Mouse (Mus musculus): ENCODE results near the gene Aloxe3. TPM values are rescaled to one million over a fixed set of nuclear protein-coding genes. Genes with fewer than 3 reads are reported as not detected.

Aloxe3 gene
- polyA plus RNA-seq, 1 experiment, result 0.01 TPM

DNA sequence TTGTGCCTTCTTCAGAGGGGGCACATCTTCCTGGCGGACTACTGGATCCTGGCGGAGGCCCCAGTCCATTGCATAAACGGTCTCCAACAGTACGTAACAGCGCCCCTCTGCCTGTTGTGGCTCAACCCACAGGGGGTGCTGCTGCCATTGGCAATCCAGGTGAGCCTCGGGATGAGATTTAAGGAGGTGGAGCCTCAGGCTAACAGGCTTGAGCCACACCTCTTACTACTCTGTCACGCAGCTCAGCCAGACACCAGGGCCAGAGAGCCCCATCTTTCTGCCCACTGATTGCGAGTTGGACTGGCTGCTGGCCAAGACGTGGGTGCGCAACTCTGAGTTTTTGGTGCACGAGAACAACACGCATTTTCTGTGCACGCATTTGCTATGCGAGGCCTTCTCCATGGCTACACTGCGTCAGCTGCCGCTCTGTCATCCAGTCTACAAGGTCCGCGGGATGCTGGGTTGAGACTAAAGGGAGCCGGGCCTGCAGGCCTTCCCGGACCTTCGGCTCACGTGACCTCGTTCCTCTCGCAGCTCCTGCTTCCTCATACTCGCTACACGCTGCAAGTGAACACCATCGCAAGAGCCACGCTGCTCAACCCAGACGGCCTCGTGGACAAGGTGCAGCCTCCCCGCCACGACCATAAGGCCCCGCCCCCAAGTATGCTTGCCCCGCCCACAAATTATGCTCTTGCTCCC, 8.4 kb downstream of the Aloxe3 start:
- Histone ChIP-seq H3K79me2 (ENCODE audit: control insufficient read depth, insufficient read depth) (no peaks in the 10 kb centered on the region), H3K4me2 (ENCODE audit: low read depth) (peak overlapping the region; percentile 34), H3ac (ENCODE audit: control insufficient read depth, insufficient read length) (no peak overlapping the region), H3K36me3 (ENCODE audit: control insufficient read depth, insufficient read depth) (no peaks in the 10 kb centered on the region), H3K4me3 (no peak overlapping the region), H3K27me3 (ENCODE audit: control insufficient read depth, insufficient read depth, insufficient read length) (peaks cover 10% of the 10 kb centered on the region)
- TF ChIP-seq POLR2A (IDR thresholded peaks at IDR 0.05; ENCODE audit: insufficient read length, low read depth) (no peak), TCF3 (IDR thresholded peaks at IDR 0.05; ENCODE audit: insufficient read length, low read depth) (no peak), USF1 (IDR thresholded peaks at IDR 0.05; ENCODE audit: low read depth) (peak; percentile 14), CEBPB (IDR thresholded peaks at IDR 0.05; ENCODE audit: insufficient read depth, poor library complexity, severe bottlenecking) (no peak), REST (IDR thresholded peaks at IDR 0.05; ENCODE audit: insufficient read depth, insufficient read length) (no peak), MAX (IDR thresholded peaks at IDR 0.05; ENCODE audit: low read depth) (no peak), MYOG (IDR thresholded peaks at IDR 0.05; ENCODE audit: control insufficient read depth in 1 of 3, insufficient read depth in 1 of 3, insufficient read length in 2 of 3, low read depth in 2 of 3) (no peak)

DNA sequence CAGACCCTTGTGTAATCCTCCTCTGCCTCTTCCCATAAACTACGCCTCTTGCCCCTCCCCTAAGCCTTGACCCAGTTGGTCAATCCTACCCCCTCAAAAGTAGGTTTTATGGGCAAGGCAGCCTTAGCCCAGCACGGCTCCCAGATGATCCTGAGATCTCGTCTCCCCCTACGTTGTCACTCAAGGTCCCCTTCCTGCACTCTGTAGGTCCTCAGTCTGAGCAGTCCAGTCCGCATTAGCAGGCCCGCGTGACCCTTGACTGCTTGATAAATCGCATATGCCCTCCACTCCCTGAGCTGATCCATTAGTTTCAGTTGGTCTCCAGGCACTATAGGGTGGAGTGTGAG, 8.9 kb downstream of the Aloxe3 start:
- Histone ChIP-seq H3ac (ENCODE audit: control insufficient read depth, insufficient read length) (no peak overlapping the region), H3K27me3 (ENCODE audit: control insufficient read depth, insufficient read depth, insufficient read length) (peaks cover 10% of the 10 kb centered on the region), H3K36me3 (ENCODE audit: control insufficient read depth, insufficient read depth) (no peaks in the 10 kb centered on the region), H3K4me2 (ENCODE audit: low read depth) (no peak overlapping the region), H3K4me3 (no peak overlapping the region), H3K79me2 (ENCODE audit: control insufficient read depth, insufficient read depth) (no peaks in the 10 kb centered on the region)
- no peak for TF ChIP-seq POLR2A (IDR thresholded peaks at IDR 0.05; ENCODE audit: insufficient read length, low read depth)
- TF ChIP-seq E2F4 (IDR thresholded peaks at IDR 0.05; ENCODE audit: insufficient read depth), result no peak
- no peak for TF ChIP-seq TCF12 (IDR thresholded peaks at IDR 0.05; ENCODE audit: insufficient read depth, poor library complexity, severe bottlenecking)
- TF ChIP-seq MAX (IDR thresholded peaks at IDR 0.05; ENCODE audit: low read depth), result no peak
- TF ChIP-seq MYOG (IDR thresholded peaks at IDR 0.05; ENCODE audit: control insufficient read depth in 1 of 3, insufficient read depth in 1 of 3, insufficient read length in 2 of 3, low read depth in 2 of 3), result no peak
- TF ChIP-seq USF1 (IDR thresholded peaks at IDR 0.05; ENCODE audit: low read depth), result no peak
- no peak for TF ChIP-seq CEBPB (IDR thresholded peaks at IDR 0.05; ENCODE audit: insufficient read depth, poor library complexity, severe bottlenecking)
- TF ChIP-seq TCF3 (IDR thresholded peaks at IDR 0.05; ENCODE audit: insufficient read length, low read depth), result no peak
- no peak for TF ChIP-seq MYOD1 (IDR thresholded peaks at IDR 0.05; ENCODE audit: control insufficient read depth in 1 of 3, insufficient read length in 2 of 3, low read depth in 2 of 3)
- no peak for TF ChIP-seq POLR2AphosphoS2 (IDR thresholded peaks at IDR 0.05; ENCODE audit: insufficient read length, low read depth)
- TF ChIP-seq SRF (IDR thresholded peaks at IDR 0.05; ENCODE audit: control insufficient read depth, insufficient read length, low read depth), result no peak
- TF ChIP-seq REST (IDR thresholded peaks at IDR 0.05; ENCODE audit: insufficient read depth, insufficient read length), result no peak

DNA sequence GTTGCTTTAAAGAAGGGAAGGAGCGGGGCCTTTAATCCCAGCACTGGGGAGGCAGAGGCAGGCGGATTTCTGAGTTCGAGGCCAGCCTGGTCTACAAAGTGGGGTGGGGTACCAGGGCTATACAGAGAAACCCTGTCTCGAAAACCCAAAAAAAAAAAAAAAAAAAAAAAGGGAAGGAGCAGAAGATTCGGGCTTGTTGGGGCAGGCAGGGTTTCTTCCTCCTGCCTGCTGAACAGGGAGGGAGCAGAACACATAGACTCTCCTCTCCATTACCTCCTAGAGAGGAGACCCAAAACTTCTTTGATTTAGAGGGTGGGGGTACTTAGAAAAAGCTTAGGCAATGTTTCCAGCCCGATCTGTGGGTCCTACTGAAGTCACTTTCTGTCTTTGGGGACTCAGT, 9.7 kb downstream of the Aloxe3 start:
- H3ac ChIP-seq (ENCODE audit: control insufficient read depth, insufficient read length), result no peak overlapping the region
- H3K4me3 ChIP-seq, result no peak overlapping the region
- no peaks in the 10 kb centered on the region for H3K79me2 ChIP-seq (ENCODE audit: control insufficient read depth, insufficient read depth)
- TF ChIP-seq SRF (IDR thresholded peaks at IDR 0.05; ENCODE audit: control insufficient read depth, insufficient read length, low read depth), result no peak
- no peak for TF ChIP-seq USF1 (IDR thresholded peaks at IDR 0.05; ENCODE audit: low read depth)
- no peak for TF ChIP-seq REST (IDR thresholded peaks at IDR 0.05; ENCODE audit: insufficient read depth, insufficient read length)
- no peak for TF ChIP-seq MYOG (IDR thresholded peaks at IDR 0.05; ENCODE audit: control insufficient read depth in 1 of 3, insufficient read depth in 1 of 3, insufficient read length in 2 of 3, low read depth in 2 of 3)
- TF ChIP-seq TCF12 (IDR thresholded peaks at IDR 0.05; ENCODE audit: insufficient read depth, poor library complexity, severe bottlenecking), result no peak
- TF ChIP-seq POLR2A (IDR thresholded peaks at IDR 0.05; ENCODE audit: insufficient read length, low read depth), result no peak
- no peak for TF ChIP-seq MYOD1 (IDR thresholded peaks at IDR 0.05; ENCODE audit: control insufficient read depth in 1 of 3, insufficient read length in 2 of 3, low read depth in 2 of 3)
- TF ChIP-seq E2F4 (IDR thresholded peaks at IDR 0.05; ENCODE audit: insufficient read depth), result no peak
- TF ChIP-seq POLR2AphosphoS2 (IDR thresholded peaks at IDR 0.05; ENCODE audit: insufficient read length, low read depth), result no peak
- no peak for TF ChIP-seq MAX (IDR thresholded peaks at IDR 0.05; ENCODE audit: low read depth)
- no peak for TF ChIP-seq TCF3 (IDR thresholded peaks at IDR 0.05; ENCODE audit: insufficient read length, low read depth)
- no peak for TF ChIP-seq CEBPB (IDR thresholded peaks at IDR 0.05; ENCODE audit: insufficient read depth, poor library complexity, severe bottlenecking)
- H3K4me2 ChIP-seq (ENCODE audit: low read depth), result no peak overlapping the region
- H3K36me3 ChIP-seq (ENCODE audit: control insufficient read depth, insufficient read depth), result no peaks in the 10 kb centered on the region
- H3K27me3 ChIP-seq (ENCODE audit: control insufficient read depth, insufficient read depth, insufficient read length), result peaks cover 10% of the 10 kb centered on the region

DNA sequence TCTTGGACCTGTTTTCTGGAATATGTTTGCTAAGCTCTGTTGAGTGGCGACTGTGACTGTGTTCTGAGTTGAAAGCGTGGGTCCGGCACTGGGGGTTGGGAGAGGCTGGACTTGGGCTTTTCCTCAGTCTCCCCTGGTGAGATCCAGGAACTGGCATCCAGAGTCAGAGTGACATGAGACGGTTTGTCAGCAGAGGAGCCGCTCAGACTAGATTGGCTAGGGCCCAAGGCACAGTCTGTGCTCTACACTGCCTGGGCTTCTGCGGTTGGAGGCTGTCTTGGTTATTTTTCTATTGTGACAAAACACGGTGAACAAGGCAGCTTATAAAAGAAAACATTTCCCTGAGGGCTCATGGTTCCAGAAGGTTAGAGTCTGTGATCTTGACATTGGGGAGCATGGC, 21.9 kb downstream of the Aloxe3 start:
- no peaks in the 10 kb centered on the region for H3K36me3 ChIP-seq (ENCODE audit: control insufficient read depth, insufficient read depth)
- H3K27me3 ChIP-seq (ENCODE audit: control insufficient read depth, insufficient read depth, insufficient read length), result peaks cover 27% of the 10 kb centered on the region
- H3K4me3 ChIP-seq, result no peak overlapping the region
- no peaks in the 10 kb centered on the region for H3K79me2 ChIP-seq (ENCODE audit: control insufficient read depth, insufficient read depth)
- TF ChIP-seq MYOD1 (IDR thresholded peaks at IDR 0.05; ENCODE audit: control insufficient read depth in 1 of 3, insufficient read length in 2 of 3, low read depth in 2 of 3), result no peak
- no peak for TF ChIP-seq MYOG (IDR thresholded peaks at IDR 0.05; ENCODE audit: control insufficient read depth in 1 of 3, insufficient read depth in 1 of 3, insufficient read length in 2 of 3, low read depth in 2 of 3)
- TF ChIP-seq REST (IDR thresholded peaks at IDR 0.05; ENCODE audit: insufficient read depth, insufficient read length), result no peak
- no peak overlapping the region for H3K4me2 ChIP-seq (ENCODE audit: low read depth)
- H3ac ChIP-seq (ENCODE audit: control insufficient read depth, insufficient read length), result no peak overlapping the region

DNA sequence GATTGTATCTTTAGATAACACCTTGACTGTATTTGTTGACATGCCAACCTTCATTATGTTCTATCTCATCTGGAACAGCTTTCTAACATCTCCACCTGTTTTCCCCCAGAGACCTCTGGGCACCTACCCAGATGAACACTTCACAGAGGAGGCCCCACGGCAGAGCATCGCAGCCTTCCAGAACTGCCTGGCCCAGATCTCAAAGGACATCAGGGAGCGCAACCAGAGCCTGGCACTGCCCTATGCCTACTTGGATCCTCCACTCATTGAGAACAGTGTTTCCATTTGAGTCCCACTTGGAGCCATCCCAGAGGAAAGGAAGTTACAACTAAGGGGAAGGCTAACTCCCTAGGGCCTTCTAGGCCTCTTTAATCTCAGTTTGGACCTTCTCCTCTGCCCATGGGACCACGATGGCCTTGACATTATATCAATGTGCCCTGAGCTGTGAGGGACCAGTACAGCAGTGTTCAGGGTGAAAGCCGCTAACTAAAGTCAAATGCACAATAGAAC, 22.8 kb downstream of the Aloxe3 start:
- no peaks in the 10 kb centered on the region for H3K36me3 ChIP-seq (ENCODE audit: control insufficient read depth, insufficient read depth)
- no peaks in the 10 kb centered on the region for H3K79me2 ChIP-seq (ENCODE audit: control insufficient read depth, insufficient read depth)
- H3K4me2 ChIP-seq (ENCODE audit: low read depth), result no peak overlapping the region
- no peak overlapping the region for H3ac ChIP-seq (ENCODE audit: control insufficient read depth, insufficient read length)
- TF ChIP-seq MYOD1 (IDR thresholded peaks at IDR 0.05; ENCODE audit: control insufficient read depth in 1 of 3, insufficient read length in 2 of 3, low read depth in 2 of 3), result no peak
- TF ChIP-seq CEBPB (IDR thresholded peaks at IDR 0.05; ENCODE audit: insufficient read depth, poor library complexity, severe bottlenecking), result no peak
- no peak for TF ChIP-seq REST (IDR thresholded peaks at IDR 0.05; ENCODE audit: insufficient read depth, insufficient read length)
- TF ChIP-seq E2F4 (IDR thresholded peaks at IDR 0.05; ENCODE audit: insufficient read depth), result no peak
- no peak for TF ChIP-seq MAX (IDR thresholded peaks at IDR 0.05; ENCODE audit: low read depth)
- no peak for TF ChIP-seq TCF12 (IDR thresholded peaks at IDR 0.05; ENCODE audit: insufficient read depth, poor library complexity, severe bottlenecking)
- no peak for TF ChIP-seq POLR2AphosphoS2 (IDR thresholded peaks at IDR 0.05; ENCODE audit: insufficient read length, low read depth)
- no peak for TF ChIP-seq POLR2A (IDR thresholded peaks at IDR 0.05; ENCODE audit: insufficient read length, low read depth)
- no peak for TF ChIP-seq TCF3 (IDR thresholded peaks at IDR 0.05; ENCODE audit: insufficient read length, low read depth)
- no peak for TF ChIP-seq MYOG (IDR thresholded peaks at IDR 0.05; ENCODE audit: control insufficient read depth in 1 of 3, insufficient read depth in 1 of 3, insufficient read length in 2 of 3, low read depth in 2 of 3)
- peaks cover 18% of the 10 kb centered on the region for H3K27me3 ChIP-seq (ENCODE audit: control insufficient read depth, insufficient read depth, insufficient read length)
- H3K4me3 ChIP-seq, result no peak overlapping the region

Measured in myocyte (in vitro differentiated cells).